Mouse (Mus musculus): ENCODE measurements around the gene Hist3h2ba.

The Hist3h2ba gene

GRCm38 (mm10) chr11:58963543-58963942 is 14.8 kb downstream of the Hist3h2ba start:
- DNase-seq (ENCODE audit: extremely low spot score, low spot score), result no peak

- DNase-seq (ENCODE audit: extremely low spot score, low spot score), result no peak
These were observed 15.5 kb downstream of the Hist3h2ba start for GRCm38 (mm10) chr11:58964216-58964615.

GRCm38 (mm10) chr11:58965001-58965760 is 16.5 kb downstream of the Hist3h2ba start:
- DNase-seq (ENCODE audit: extremely low spot score, low spot score), result no peak

DNA sequence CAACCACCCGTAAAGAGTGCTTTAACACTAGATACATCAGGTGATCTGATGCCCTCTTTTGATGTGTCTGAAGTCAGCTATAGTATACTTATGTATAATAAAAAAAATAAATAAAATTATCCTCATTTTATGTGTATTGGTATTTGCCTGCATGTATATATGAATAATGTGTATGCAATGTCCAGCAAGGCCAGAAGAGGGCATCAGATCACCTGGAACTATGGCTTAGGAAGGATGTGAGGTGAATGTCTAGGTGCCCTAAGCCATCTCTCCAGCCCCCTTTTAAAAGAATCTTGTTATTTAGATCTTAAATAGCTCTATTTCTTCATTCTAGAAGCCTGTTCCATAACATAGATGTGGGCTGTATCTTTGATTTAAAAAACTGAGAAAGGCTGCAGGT is 18.6 kb downstream of the Hist3h2ba start:
- DNase-seq (ENCODE audit: extremely low spot score, low spot score), result no peak

DNA sequence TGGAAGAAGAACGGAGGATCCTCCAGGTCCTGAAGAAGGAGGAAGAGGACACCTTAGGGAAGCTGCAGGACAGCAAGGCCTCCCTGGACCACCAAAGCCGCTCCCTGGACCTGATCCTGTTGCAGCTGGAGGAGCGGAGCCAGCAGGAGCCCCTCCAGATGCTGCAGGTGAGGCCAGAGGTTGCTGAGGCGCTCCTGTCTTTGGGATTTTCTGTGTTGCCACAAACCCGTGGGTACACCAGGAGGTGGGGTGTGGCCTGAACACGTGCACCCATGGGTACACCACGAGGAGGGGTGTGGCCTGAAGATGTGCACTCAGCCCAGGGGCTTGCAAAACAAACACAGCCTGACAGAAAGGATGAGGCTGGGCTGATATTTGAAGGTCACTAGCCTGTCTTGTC is 19.8 kb downstream of the Hist3h2ba start:
- DNase-seq (ENCODE audit: extremely low spot score, low spot score), result no peak

DNA sequence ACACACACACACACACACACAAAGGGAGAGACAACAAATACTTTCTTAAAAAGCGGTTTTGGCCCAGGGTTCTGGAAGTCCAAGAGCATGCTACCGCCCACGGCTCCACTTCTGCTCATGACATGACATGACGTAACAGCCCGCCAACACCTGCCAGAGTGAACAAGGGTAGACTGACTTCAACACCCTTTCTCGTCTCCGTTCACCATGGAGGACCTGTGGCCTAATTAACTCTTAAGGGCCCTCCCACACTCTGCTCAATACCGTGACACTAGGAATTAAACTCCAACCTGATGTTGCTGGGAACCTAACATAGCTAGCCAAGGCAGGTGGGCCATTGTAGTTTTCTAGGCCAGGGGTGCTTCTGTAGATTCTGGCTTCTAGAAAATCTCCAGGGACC is 20.3 kb downstream of the Hist3h2ba start:
- no peak for DNase-seq (ENCODE audit: extremely low spot score, low spot score)

- no peak for DNase-seq (ENCODE audit: extremely low spot score, low spot score)
These were observed 20.9 kb downstream of the Hist3h2ba start for GRCm38 (mm10) chr11:58969659-58970058.

DNA sequence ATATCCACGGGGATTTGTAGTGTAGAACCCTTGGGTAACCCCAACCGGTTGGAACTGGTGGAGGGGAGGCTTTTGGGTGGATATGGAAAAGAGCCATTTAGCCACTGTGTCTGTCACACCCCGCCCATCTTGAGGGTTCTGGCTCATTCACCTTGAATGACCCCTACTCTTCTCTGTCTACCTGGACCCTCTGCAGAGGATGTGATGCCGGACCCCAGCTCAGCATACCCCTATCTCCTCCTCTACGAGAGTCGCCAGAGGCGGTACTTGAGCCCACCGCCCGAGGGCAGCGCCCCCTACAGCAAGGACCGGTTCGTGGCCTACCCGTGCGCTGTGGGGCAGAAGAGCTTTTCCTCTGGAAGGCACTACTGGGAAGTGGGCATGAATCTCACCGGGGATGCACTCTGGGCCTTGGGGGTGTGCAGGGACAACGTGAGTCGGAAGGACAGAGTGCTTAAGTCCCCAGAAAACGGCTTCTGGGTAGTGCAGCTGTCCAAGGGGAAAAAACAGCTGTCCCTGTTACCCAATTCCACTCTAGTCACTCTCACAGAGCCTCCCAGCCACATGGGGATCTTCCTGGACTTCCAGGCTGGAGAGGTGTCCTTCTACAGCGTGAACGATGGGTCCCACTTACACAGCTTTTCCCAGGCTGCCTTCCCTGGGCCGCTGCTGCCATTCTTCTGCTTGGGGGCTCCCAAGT is 22.3 kb downstream of the Hist3h2ba start:
- no peak for DNase-seq (ENCODE audit: extremely low spot score, low spot score)

GRCm38 (mm10) chr11:58971796-58972195 is 23.1 kb downstream of the Hist3h2ba start:
- no peak for DNase-seq (ENCODE audit: extremely low spot score, low spot score)

DNA sequence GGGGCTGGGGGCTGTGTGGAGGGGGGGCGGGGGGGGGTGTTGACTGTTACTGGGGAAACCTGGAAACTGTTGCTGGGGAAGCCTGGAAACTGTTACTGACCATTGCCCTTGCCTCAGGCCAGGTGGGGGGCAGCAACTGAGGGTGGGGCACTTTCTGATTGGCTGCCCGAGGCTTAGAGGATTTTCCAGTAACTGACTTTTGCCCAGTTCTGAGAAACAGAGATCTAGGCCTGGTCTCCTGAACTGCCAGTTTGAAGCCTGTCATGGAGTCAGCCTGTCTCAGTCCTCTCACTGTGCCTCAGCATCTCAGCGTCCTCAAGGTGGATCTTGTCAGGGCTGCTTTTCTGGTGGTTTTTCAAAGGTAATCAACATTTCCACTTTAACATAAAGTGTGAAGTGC is 25.7 kb downstream of the Hist3h2ba start:
- no peak for DNase-seq (ENCODE audit: extremely low spot score, low spot score)

DNA sequence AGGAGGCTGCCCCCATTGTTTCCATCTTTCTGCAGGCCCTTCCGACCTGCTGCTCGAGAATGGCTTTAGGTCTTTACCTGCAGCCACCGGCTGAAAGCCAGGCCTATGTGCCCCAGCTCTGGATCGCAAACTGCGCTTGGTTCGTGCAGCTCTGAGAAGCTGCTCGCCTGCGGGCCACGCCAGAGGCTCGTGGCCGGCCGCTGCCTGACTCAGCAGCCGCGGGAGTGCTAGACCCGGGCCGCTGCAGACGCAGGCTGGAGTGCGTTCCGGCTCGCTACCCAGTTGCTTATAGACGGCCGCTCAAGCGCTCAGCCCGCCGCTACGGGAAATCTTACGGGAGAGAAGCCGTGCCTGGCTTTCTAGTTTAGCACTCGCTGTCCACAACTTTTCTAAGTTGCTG is 28.4 kb downstream of the Hist3h2ba start:
- peak; percentile 50 for DNase-seq (ENCODE audit: extremely low spot score, low spot score)

DNA sequence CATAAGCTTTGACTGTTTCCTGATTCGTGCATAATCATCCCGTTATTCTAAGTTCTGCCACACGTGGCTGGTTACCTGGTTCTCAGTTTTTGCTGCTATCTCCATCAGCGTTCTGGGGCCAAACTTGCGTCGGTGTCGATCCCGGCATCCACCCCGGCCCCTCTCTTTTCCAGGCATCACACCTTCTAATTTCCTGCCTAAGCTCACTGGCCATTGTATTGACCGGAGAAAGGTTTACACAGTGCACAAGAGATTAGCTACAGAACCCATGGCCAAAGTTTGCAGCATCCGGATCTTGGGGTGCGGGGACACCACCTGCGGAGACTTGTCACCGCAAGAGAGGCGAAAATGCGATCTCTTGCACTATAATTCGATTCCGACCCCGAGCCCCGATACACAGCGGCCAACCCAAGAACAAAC is 28.9 kb downstream of the Hist3h2ba start:
- no peak for DNase-seq (ENCODE audit: extremely low spot score, low spot score)

GRCm38 (mm10) chr11:58978027-58978705 is 29.4 kb downstream of the Hist3h2ba start, which contains the start of gene Trim11:
Gene Trim11, plus strand, starts transcription at chr11:58978093.
- peak; percentile 72 for DNase-seq (ENCODE audit: extremely low spot score, low spot score)

DNA sequence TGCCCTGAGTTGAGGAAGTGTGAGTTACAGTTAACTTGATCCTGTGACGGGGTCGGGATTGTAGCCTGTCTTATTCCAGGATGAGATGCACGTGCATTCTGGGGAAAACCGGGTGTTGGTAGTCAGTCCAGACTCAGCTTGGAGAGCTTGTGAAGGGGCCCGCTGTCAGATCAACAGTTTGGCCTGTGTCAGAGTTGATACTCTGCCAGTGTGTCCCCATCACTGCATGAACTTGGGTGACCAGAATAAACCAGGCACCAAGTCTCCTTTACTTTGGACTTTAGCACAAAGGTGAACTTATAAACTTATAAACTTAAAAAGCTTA is 29.9 kb downstream of the Hist3h2ba start:
- DNase-seq (ENCODE audit: extremely low spot score, low spot score), result no peak

DNA sequence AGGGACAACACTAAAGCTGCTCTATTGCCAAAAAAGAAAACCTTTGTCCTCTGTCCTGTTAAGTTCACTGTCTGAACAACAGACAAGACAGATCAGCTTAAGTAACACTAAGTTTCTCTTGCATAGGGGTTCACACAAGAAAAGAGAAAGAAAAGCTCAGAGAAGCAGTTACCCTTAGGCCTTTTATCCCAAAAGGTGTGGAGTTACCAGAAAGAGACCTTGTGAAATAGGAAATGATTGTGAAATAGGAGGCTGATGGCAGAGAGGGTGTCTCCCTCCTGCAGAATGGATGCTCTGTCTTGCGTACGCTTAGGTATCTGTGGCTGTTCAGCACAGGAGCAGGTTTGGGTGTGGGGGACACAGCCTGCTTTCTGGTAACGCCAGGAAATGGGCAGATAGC is 30.5 kb downstream of the Hist3h2ba start:
- DNase-seq (ENCODE audit: extremely low spot score, low spot score), result no peak

- no peak for DNase-seq (ENCODE audit: extremely low spot score, low spot score)
These were observed 30.9 kb downstream of the Hist3h2ba start for GRCm38 (mm10) chr11:58979661-58980060.

DNA sequence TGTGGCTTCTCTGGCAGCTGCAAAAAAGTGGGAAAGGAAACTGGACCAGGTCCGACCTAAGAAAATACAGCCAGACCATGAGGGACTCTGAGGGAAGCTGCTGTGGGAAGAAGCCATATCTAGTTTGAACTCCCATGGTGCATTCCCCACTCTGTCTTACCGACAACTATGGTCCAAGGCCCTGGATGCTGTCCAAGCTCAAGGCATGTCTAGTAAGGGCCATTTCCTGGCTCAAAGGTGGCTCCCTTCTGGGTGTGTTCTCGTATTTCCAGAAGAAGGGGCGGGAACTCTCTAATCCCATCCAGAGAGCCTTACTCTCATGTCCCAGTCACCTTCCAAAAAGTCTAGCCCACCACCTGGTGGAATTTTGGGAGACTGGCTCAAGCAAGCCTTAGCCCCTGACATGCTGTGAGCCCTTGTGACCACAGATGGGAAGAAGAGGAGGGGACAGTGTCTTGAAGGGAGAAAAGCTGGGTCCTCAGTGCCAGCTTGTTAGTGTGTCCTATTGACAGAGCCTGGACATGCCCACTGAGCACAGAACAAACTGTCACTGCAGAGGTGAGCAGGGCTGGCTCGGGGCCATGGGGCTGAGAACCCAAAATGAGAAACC is 31.8 kb downstream of the Hist3h2ba start:
- DNase-seq (ENCODE audit: extremely low spot score, low spot score), result no peak

- no peak for DNase-seq (ENCODE audit: extremely low spot score, low spot score)
These were observed 33.1 kb downstream of the Hist3h2ba start for GRCm38 (mm10) chr11:58981541-58982447.

- DNase-seq (ENCODE audit: extremely low spot score, low spot score), result no peak
These were observed 33.9 kb downstream of the Hist3h2ba start for GRCm38 (mm10) chr11:58982471-58983097.

- no peak for DNase-seq (ENCODE audit: extremely low spot score, low spot score)
These were observed 35.1 kb downstream of the Hist3h2ba start for GRCm38 (mm10) chr11:58983691-58984341.
